Mouse (Mus musculus): ENCODE measurements around the gene Ank. TPM values are rescaled to one million over a fixed set of nuclear protein-coding genes. Genes with fewer than 3 reads are reported as not detected.

Ank gene
- total RNA-seq, 2 experiments from 2014 or later: 92.7 to 101 TPM

DNA sequence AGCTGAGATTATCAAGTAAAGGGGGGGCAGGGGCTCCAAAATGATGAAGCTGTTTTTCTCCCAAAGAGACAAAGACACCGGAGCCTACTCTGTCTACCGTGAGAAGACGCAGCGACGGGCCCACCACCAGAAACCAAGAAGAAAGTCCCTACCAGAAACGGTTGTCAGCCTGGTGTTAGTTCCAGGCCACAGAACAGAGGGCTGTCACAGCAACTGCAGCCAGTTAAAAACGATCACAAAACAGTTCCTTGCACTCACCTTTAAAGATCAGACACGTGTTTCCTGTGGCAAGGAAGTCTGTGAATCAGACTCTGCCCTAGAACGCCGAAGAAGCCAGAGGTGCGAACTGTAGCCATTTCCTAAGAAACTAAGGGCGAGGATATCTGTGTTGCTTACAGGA is 174.7 kb downstream of the Ank start:
- DNase-seq: no peak

DNA sequence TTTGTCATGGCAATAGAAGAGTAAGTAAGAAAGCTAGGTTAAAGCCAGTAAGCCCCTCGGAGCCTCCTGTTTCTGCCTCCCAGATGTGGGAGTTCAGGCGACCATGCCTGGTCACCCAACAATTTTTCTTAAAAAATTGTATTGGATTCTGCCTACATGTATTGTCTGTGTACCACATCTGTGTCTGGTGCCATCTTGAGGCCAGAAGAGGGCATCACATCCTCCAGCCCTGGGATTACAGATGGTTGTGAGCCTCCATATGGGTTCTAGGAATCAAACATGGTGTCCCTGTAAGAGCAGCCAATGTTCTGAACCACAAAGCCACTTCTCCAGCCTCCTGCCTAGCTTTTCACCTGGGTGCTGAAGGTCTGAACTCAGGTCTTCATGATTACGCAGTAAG is 176.4 kb downstream of the Ank start:
- DNase-seq: no peak

Small RNAs within 50 kb of the gene (microRNA-seq; reads per million reads assigned to microRNA genes)
- gene Mir7117 (ENCODE audit: borderline replicate concordance in 2 of 2): 0 reads per million in 2 experiments

Other genes starting within 250 kb of the Ank start
- 10 to 100 TPM; 21.1 to 23.3 TPM for gene Otulin, start 164.0 kb downstream of the Ank start, total RNA-seq (2021)
- gene Otulinl, start 214.9 kb downstream of the Ank start, total RNA-seq (2021): 1 to 10 TPM in 1 of 2 experiments, under 1 TPM in 1; 0.35 to 1.3 TPM

All from gastrocnemius, postnatal 25 days (tissue).